Mouse (Mus musculus) thymus, adult 2 months (tissue): Measurements from ENCODE around the gene Gm12248. TPM values are rescaled to one million over a fixed set of nuclear protein-coding genes. Genes with fewer than 3 reads are reported as not detected.

Experiments used
- DNase-seq: peaks from one replicate; pipeline ENCODE4 v3.0.0; 2021
- H3K27ac ChIP-seq: fragments of 200-500 bp; 2 replicates; pipeline ENCODE4 v1.5.1; 2012; ENCODE audit warnings: low read length, control low read depth; ENCODE audit not compliant: control insufficient read depth, insufficient read depth
- H3K27me3 ChIP-seq: fragments of 200-500 bp; 2 replicates; pipeline ENCODE4 v1.6.1; 2012; ENCODE audit warnings: mild to moderate bottlenecking, low read length, moderate library complexity, mixed read lengths; ENCODE audit not compliant: control insufficient read depth, insufficient read depth
- H3K36me3 ChIP-seq: fragments of 200-500 bp; 2 replicates; pipeline ENCODE4 v1.6.1; 2012; ENCODE audit warnings: mild to moderate bottlenecking, low read length, moderate library complexity; ENCODE audit not compliant: control insufficient read depth, insufficient read depth
- H3K4me1 ChIP-seq: fragments of 200-500 bp; replicated peaks from 2 replicates; pipeline ENCODE4 v1.6.1; 2012; ENCODE audit warnings: low read length; ENCODE audit not compliant: control insufficient read depth, insufficient read depth
- H3K4me3 ChIP-seq: fragments of 200-500 bp; 2 replicates; pipeline ENCODE4 v1.5.1; 2012; ENCODE audit warnings: mild to moderate bottlenecking, low read length, control low read depth, moderate library complexity; ENCODE audit not compliant: control insufficient read depth, insufficient read depth
- CTCF ChIP-seq: fragments of 200-500 bp; IDR thresholded peaks from 2 replicates; pipeline ENCODE4 v1.5.1; 2012; ENCODE audit warnings: mild to moderate bottlenecking, control low read depth, low read length, moderate library complexity, borderline replicate concordance; ENCODE audit not compliant: control insufficient read depth, poor library complexity, insufficient read depth; ENCODE audit errors: extremely low read depth
- POLR2A ChIP-seq: fragments of 200-500 bp; IDR thresholded peaks from 2 replicates; pipeline ENCODE4 v1.6.1; 2012; ENCODE audit warnings: mild to moderate bottlenecking, low read length, control low read depth, moderate library complexity; ENCODE audit not compliant: control insufficient read depth, poor library complexity, insufficient read depth; ENCODE audit errors: extremely low read depth
- WGBS: fragments of 180-500 bp; shearing (Covaris S2); methylation state at CpG from one replicate; pipeline ENCODE4 v1.1.7; 2018; 5-methylcytosine and 5-hydroxymethylcytosine counted together
- polyA plus RNA-seq: library from polyadenylated mRNA; depleted of rRNA; stranded (reverse); fragments of >200 nt; gene quantifications from 2 replicates; pipeline ENCODE4 v1.2.3, GENCODE M21; 2012; rRNA removed

Gene Gm12248
- polyA plus RNA-seq = 0.32 and 0.59 TPM in 2 replicates

- Histone ChIP-seq H3K4me1 (peaks cover 20% of the 10 kb centered on the region), H3K4me3 (no peak within 1 kb of the TSS), H3K27me3 (no peaks in the 10 kb centered on the region), H3K36me3 (no peaks in the 10 kb centered on the region), H3K27ac (no peak within 1 kb of the TSS)
- 48% methylated on average over 12 of the region's 12 CpGs for WGBS
- no peak for TF ChIP-seq POLR2A
- TF ChIP-seq CTCF = no peak
- DNase-seq = no peak
Observed at GRCm38 (mm10) chr11:58093021-58093528, at the start of gene Gm12248. Gene Gm12248, minus strand, starts transcription at chr11:58093134.

- Histone ChIP-seq H3K27me3 (no peaks in the 10 kb centered on the region), H3K4me1 (peaks cover 31% of the 10 kb centered on the region), H3K4me3 (no peak overlapping the region), H3K27ac (peak overlapping the region; percentile 100), H3K36me3 (peaks cover 41% of the 10 kb centered on the region)
- TF ChIP-seq CTCF (no peak), POLR2A (no peak)
- peak; percentile 42 for DNase-seq
- WGBS = 48% methylated on average over 3 of the region's 3 CpGs
Observed at GRCm38 (mm10) chr11:58139466-58139865, 46.5 kb upstream of the Gm12248 start.

GRCm38 (mm10) chr11:58138821-58139220 lies 45.9 kb upstream of the Gm12248 start:
- no peaks in the 10 kb centered on the region for H3K27me3 ChIP-seq
- peak overlapping the region; percentile 44 for H3K4me3 ChIP-seq
- TF ChIP-seq CTCF (no peak), POLR2A (0 out of 2 replicates have a peak, but pooled peaks have one; percentile 18)
- WGBS = 81% methylated on average over 11 of the region's 11 CpGs
- peak; percentile 35 for DNase-seq
- H3K36me3 ChIP-seq = peaks cover 40% of the 10 kb centered on the region
- peaks cover 35% of the 10 kb centered on the region for H3K4me1 ChIP-seq
- H3K27ac ChIP-seq = peak overlapping the region; percentile 100

GRCm38 (mm10) chr11:58136677-58137076 lies 43.7 kb upstream of the Gm12248 start:
- WGBS = 94% methylated on average over 6 of the region's 6 CpGs
- no peaks in the 10 kb centered on the region for H3K27me3 ChIP-seq
- no peak for DNase-seq
- H3K4me3 ChIP-seq = no peak overlapping the region
- peaks cover 43% of the 10 kb centered on the region for H3K4me1 ChIP-seq
- no peak overlapping the region for H3K27ac ChIP-seq
- peaks cover 45% of the 10 kb centered on the region for H3K36me3 ChIP-seq
- no peak for TF ChIP-seq POLR2A
- no peak for TF ChIP-seq CTCF

DNA sequence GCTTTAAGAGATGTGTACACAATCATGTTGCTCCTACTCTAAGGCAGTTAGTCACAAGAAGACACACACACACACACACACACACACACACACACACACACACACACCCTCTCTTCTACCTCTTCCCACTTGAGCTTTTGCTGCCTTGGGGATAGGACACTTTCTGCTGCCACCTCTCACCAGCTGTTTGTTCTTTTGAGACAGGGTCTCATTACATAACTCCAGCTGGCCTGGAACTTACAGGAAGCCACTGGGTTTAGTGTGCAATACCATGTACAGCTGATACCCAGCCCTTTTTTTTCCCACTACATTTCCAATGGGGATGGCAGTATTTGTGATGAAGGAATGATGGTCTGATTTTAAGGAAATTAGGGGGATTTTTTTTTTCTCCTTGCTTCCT lies 42.4 kb upstream of the Gm12248 start:
- H3K27ac ChIP-seq = peak overlapping the region; percentile 57; the same call in 1 of the 2 replicates
- no peaks in the 10 kb centered on the region for H3K27me3 ChIP-seq
- H3K4me3 ChIP-seq = no peak overlapping the region
- H3K36me3 ChIP-seq = peaks cover 36% of the 10 kb centered on the region
- DNase-seq = peak; percentile 11
- TF ChIP-seq POLR2A = no peak
- no peak for TF ChIP-seq CTCF
- peaks cover 41% of the 10 kb centered on the region for H3K4me1 ChIP-seq

DNA sequence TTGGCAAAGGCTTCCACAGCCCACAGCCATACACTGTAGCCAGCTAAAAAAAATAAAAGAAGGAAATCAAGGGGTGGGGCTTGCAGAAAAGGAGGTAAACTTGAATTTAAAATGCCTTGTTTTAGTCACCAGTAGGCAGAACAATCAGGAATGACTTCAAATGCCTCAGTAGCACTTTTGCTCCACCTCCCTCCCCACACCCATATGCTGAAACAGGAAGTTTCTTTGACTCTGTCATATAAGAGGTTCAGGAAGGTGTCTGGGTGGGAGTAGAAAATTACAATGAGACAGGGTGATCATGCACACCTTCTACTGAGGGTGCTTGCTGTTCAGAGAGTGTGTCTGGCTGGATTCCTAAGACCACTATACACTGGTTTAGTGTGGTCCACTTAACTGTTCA lies 41.9 kb upstream of the Gm12248 start:
- no peak for TF ChIP-seq POLR2A
- no peak for TF ChIP-seq CTCF
- peak overlapping the region; percentile 69 for H3K27ac ChIP-seq
- peaks cover 40% of the 10 kb centered on the region for H3K4me1 ChIP-seq
- no peak overlapping the region for H3K4me3 ChIP-seq
- peaks cover 38% of the 10 kb centered on the region for H3K36me3 ChIP-seq
- H3K27me3 ChIP-seq = no peaks in the 10 kb centered on the region
- peak; percentile 51 for DNase-seq

DNA sequence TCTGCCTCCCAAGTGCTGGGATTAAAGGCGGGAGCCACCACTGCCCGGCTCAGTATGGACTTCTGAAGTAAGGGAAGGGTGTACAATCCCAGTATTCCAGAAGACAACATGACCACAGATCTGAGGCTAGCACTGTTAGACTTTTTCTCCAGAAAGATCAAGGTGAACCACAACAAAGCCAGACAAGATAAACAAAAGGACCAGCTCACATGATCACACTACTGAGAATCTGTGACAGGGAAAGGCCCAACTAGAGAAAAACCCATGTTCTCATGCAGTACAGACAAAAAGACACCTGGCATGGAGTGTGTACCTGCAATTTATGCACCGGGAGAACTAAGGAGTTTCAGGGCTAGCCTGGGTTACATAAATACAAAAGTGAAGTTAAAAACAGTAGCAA lies 39.1 kb upstream of the Gm12248 start:
- no peak overlapping the region for H3K4me3 ChIP-seq
- DNase-seq = no peak
- WGBS = 72% methylated on average over 3 of the region's 3 CpGs
- H3K36me3 ChIP-seq = peaks cover 47% of the 10 kb centered on the region
- H3K27ac ChIP-seq = no peak overlapping the region
- peaks cover 28% of the 10 kb centered on the region for H3K4me1 ChIP-seq
- TF ChIP-seq CTCF (no peak), POLR2A (no peak)
- H3K27me3 ChIP-seq = no peaks in the 10 kb centered on the region
